Mouse (Mus musculus) left cerebral cortex, postnatal 10 days (tissue): ENCODE measurements around the gene Hpn. TPM values are rescaled to one million over a fixed set of nuclear protein-coding genes. Genes with fewer than 3 reads are reported as not detected.

Source experiments
- DNase-seq, 2 experiments: peaks; one replicate each; pipeline ENCODE4 v3.0.0; 2021 to 2022; ENCODE audit warnings: low spot score in 2 of 2, mixed read lengths in 1 of 2; ENCODE audit errors: extremely low spot score in 1 of 2
- intact Hi-C: fragments of 180-260 bp; cut with DNase I; formaldehyde crosslinking; loops from one replicate; pipeline ENCODE4 v1.15.1; 2025
- total RNA-seq, 2 experiments: library from RNA; stranded (reverse); gene quantifications; 2 replicates each; pipeline ENCODE4 v1.2.3; 2021

The Hpn gene
- total RNA-seq, result 1 to 10 TPM; 1.2 to 1.9 TPM

GRCm38 (mm10) chr7:31115182-31115581 lies at the start of gene Hpn:
Gene Hpn, minus strand, starts transcription at chr7:31115290.
- intact Hi-C loops, result no loop called here
- no peak for DNase-seq

GRCm38 (mm10) chr7:31164748-31165147 lies 49.7 kb upstream of the Hpn start:
- DNase-seq, result no peak
- intact Hi-C loops, result no loop called here

GRCm38 (mm10) chr7:31163666-31164577 lies 48.8 kb upstream of the Hpn start:
- intact Hi-C loops, result no loop called here
- peak in 1 of 2 experiments; percentile 4 for DNase-seq

GRCm38 (mm10) chr7:31162324-31162723 lies 47.2 kb upstream of the Hpn start:
- intact Hi-C loops, result no loop called here
- peak in 1 of 2 experiments; percentile 12 for DNase-seq

- peak in 1 of 2 experiments; percentile 14 for DNase-seq
- intact Hi-C loops, result no loop called here
Measured at GRCm38 (mm10) chr7:31161831-31162230, 46.7 kb upstream of the Hpn start.

GRCm38 (mm10) chr7:31161246-31161645 lies 46.2 kb upstream of the Hpn start:
- intact Hi-C loops, result no loop called here
- no peak for DNase-seq

GRCm38 (mm10) chr7:31160763-31161162 lies 45.7 kb upstream of the Hpn start:
- intact Hi-C loops, result no loop called here
- no peak for DNase-seq

- intact Hi-C loops, result no loop called here
- DNase-seq, result no peak
Measured at GRCm38 (mm10) chr7:31156034-31156928, 41.2 kb upstream of the Hpn start.

GRCm38 (mm10) chr7:31155296-31156033 lies 40.4 kb upstream of the Hpn start, which contains the start of gene Gramd1a:
Gene Gramd1a, minus strand, starts transcription at chr7:31155896.
- intact Hi-C loops, result no loop called here
- no peak for DNase-seq

GRCm38 (mm10) chr7:31153536-31154320 lies 38.6 kb upstream of the Hpn start:
- intact Hi-C loops, result no loop called here
- no peak for DNase-seq

GRCm38 (mm10) chr7:31151301-31152241 lies 36.5 kb upstream of the Hpn start:
- peak in 1 of 2 experiments; percentile 88 for DNase-seq
- intact Hi-C loops, result no loop called here

GRCm38 (mm10) chr7:31150566-31151300 lies 35.6 kb upstream of the Hpn start:
- intact Hi-C loops, result no loop called here
- DNase-seq, result peak; percentile 80 to 96

GRCm38 (mm10) chr7:31149751-31150565 lies 34.9 kb upstream of the Hpn start:
- peak in 1 of 2 experiments; percentile 26 for DNase-seq
- intact Hi-C loops, result no loop called here

GRCm38 (mm10) chr7:31149271-31149670 lies 34.2 kb upstream of the Hpn start:
- intact Hi-C loops, result no loop called here
- no peak for DNase-seq

- peak in 1 of 2 experiments; percentile 75 for DNase-seq
- intact Hi-C loops, result no loop called here
Measured at GRCm38 (mm10) chr7:31148756-31149155, 33.7 kb upstream of the Hpn start.

- intact Hi-C loops, result no loop called here
- DNase-seq, result no peak
Measured at GRCm38 (mm10) chr7:31148086-31148485, 33.0 kb upstream of the Hpn start.
